In genomic region chr9:94533641-94534040, GRCm38 (mm10) we compare ENCODE assay signal across 7 mouse cellular contexts. TPM values are rescaled to one million over a fixed set of nuclear protein-coding genes. Genes with fewer than 3 reads are reported as not detected.
DNase-seq lines count a peak whose midpoint lies in the region; ATAC-seq and TF ChIP-seq lines count a peak whose summit lies in the region.

No protein-coding gene starts in this region.

- peaks cover 6% of the 10 kb centered on the region; the same call in 1 of the 2 replicates for H3K4me1 ChIP-seq in liver, embryonic 11.5 days (replicated peaks; ENCODE audit: control insufficient read depth, insufficient read depth, low read length)
- H3K4me1 ChIP-seq in cortical plate, adult 2 months (ENCODE audit: control insufficient read depth, insufficient read depth, low read length): no peaks in the 10 kb centered on the region
- peaks cover 4% of the 10 kb centered on the region; the same call in 1 of the 2 replicates for H3K4me1 ChIP-seq in hindbrain, postnatal 0 days (ENCODE audit: insufficient read depth, low read length)
- peaks cover 39% of the 10 kb centered on the region for H3K4me1 ChIP-seq in neural tube, embryonic 13.5 days (replicated peaks)

- peak; percentile 12 for DNase-seq in liver
- DNase-seq in liver, embryonic 11.5 days (ENCODE audit: low spot score): no peak
- peak; percentile 48 for DNase-seq in hindbrain, postnatal 0 days (ENCODE audit: low spot score)
- no peak for DNase-seq in left cerebral cortex, postnatal 36 days (ENCODE audit: low spot score in 2 of 2)
- DNase-seq in left cerebral cortex, postnatal 14 days (ENCODE audit: low spot score in 2 of 2): no peak

- H3K4me2 ChIP-seq in liver, embryonic 11.5 days: no peak overlapping the region; the same call in 1 of the 2 replicates
- peak overlapping the region; percentile 77 for H3K4me2 ChIP-seq in hindbrain, postnatal 0 days (ENCODE audit: low read depth, low read length)
- H3K4me2 ChIP-seq in neural tube, embryonic 13.5 days: peak overlapping the region; percentile 80

- H3K9me3 ChIP-seq in liver, embryonic 11.5 days (ENCODE audit: control insufficient read depth, low read length): no peaks in the 10 kb centered on the region
- no peaks in the 10 kb centered on the region for H3K9me3 ChIP-seq in hindbrain, postnatal 0 days (ENCODE audit: low read length)
- H3K9me3 ChIP-seq in neural tube, embryonic 13.5 days: no peaks in the 10 kb centered on the region

- no peaks in the 10 kb centered on the region for H3K27me3 ChIP-seq in liver, embryonic 11.5 days (replicated peaks; ENCODE audit: control insufficient read depth, insufficient read depth, low read length)
- no peaks in the 10 kb centered on the region for H3K27me3 ChIP-seq in hindbrain, postnatal 0 days (ENCODE audit: insufficient read depth, low read length)
- H3K27me3 ChIP-seq in neural tube, embryonic 13.5 days: no peaks in the 10 kb centered on the region

- H3K27ac ChIP-seq in liver, embryonic 11.5 days (ENCODE audit: low read depth, low read length): no peak overlapping the region
- no peak overlapping the region for H3K27ac ChIP-seq in cortical plate, adult 2 months (ENCODE audit: insufficient read depth, low read length)
- H3K27ac ChIP-seq in hindbrain, postnatal 0 days: no peak overlapping the region
- peak overlapping the region; percentile 42; the same call in 1 of the 2 replicates for H3K27ac ChIP-seq in neural tube, embryonic 13.5 days (replicated peaks)

- no peak for TF ChIP-seq POLR2A in cortical plate, adult 2 months (IDR thresholded peaks at IDR 0.05; ENCODE audit: extremely low read depth, insufficient read depth, low read length)

- intact Hi-C loops in left cerebral cortex, postnatal 36 days (cut with DNase I): loop anchor here (10.0 kb wide), 2 partner anchors 171 to 1629 kb away; no protein-coding TSS in a partner anchor
- intact Hi-C loops in left cerebral cortex, postnatal 14 days (cut with DNase I): loop anchor here (10.0 kb wide), 1 partner anchor 539 kb away; no protein-coding TSS in a partner anchor

- TF ChIP-seq CTCF in cortical plate, adult 2 months (IDR thresholded peaks at IDR 0.05; ENCODE audit: extremely low read depth, insufficient read depth, low read length): no peak
- TF ChIP-seq CTCF in hindbrain, postnatal 0 days (IDR thresholded peaks at IDR 0.05; ENCODE audit: low read depth): no peak

- 25% methylated on average over 4 of the region's 4 CpGs for WGBS in liver, embryonic 11.5 days
- WGBS in hindbrain, postnatal 0 days: 25% methylated on average over 4 of the region's 4 CpGs
- WGBS in neural tube, embryonic 13.5 days: 39% methylated on average over 4 of the region's 4 CpGs

- ATAC-seq in liver, embryonic 11.5 days (replicated peaks; ENCODE audit: low FRiP score): no peak
- no peak for ATAC-seq in hindbrain, postnatal 0 days
- no peak for ATAC-seq in neural tube, embryonic 13.5 days (ENCODE audit: low read depth)

- H3K9ac ChIP-seq in liver, embryonic 11.5 days (ENCODE audit: low read depth, low read length): no peak overlapping the region
- peak overlapping the region; percentile 2; the same call in 1 of the 2 replicates for H3K9ac ChIP-seq in hindbrain, postnatal 0 days (replicated peaks; ENCODE audit: low read length)
- H3K9ac ChIP-seq in neural tube, embryonic 13.5 days: peak overlapping the region; percentile 54

- H3K36me3 ChIP-seq in liver, embryonic 11.5 days (ENCODE audit: control insufficient read depth, insufficient read depth, low read length): no peaks in the 10 kb centered on the region
- H3K36me3 ChIP-seq in hindbrain, postnatal 0 days (ENCODE audit: insufficient read depth, low read length): no peaks in the 10 kb centered on the region
- H3K36me3 ChIP-seq in neural tube, embryonic 13.5 days: no peaks in the 10 kb centered on the region

- H3K4me3 ChIP-seq in liver, embryonic 11.5 days (ENCODE audit: low read depth, low read length): no peak overlapping the region
- peak overlapping the region; percentile 28; the same call in 1 of the 2 replicates for H3K4me3 ChIP-seq in cortical plate, adult 2 months (ENCODE audit: insufficient read depth, low read length)
- H3K4me3 ChIP-seq in hindbrain, postnatal 0 days (ENCODE audit: low read length): peak overlapping the region; percentile 87
- peak overlapping the region; percentile 29 for H3K4me3 ChIP-seq in neural tube, embryonic 13.5 days

RNA-seq across cellular contexts. Expression of gene 1190002N15Rik, which starts 4.2 kb away (rescaled TPM):
- 18.9 and 19.7 TPM in 2 replicates for polyA plus RNA-seq in liver, embryonic 11.5 days (2014; fragmentation: Nextera tagmentation; extraction: Ambion mirVana)
- polyA plus RNA-seq in cortical plate, adult 2 months (2012; rRNA removed): 27.5 and 28.5 TPM in 2 replicates
- 32.4 and 35.4 TPM in 2 replicates for total RNA-seq in hindbrain, postnatal 0 days (2014; rRNA removed)
- 9.4 and 9.6 TPM in 2 replicates for polyA plus RNA-seq in hindbrain, postnatal 0 days (2015; fragmentation: Nextera tagmentation; extraction: Ambion mirVana)
- 11.5 and 13.9 TPM in 2 replicates for polyA plus RNA-seq in neural tube, embryonic 13.5 days (2015; fragmentation: Nextera tagmentation; extraction: Ambion mirVana)
- 10 to 100 TPM; 37.9 to 43.3 TPM for total RNA-seq in left cerebral cortex, postnatal 36 days (2021)
- 10 to 100 TPM; 36.8 to 41.3 TPM for total RNA-seq in left cerebral cortex, postnatal 14 days (2021)

Comparison
In these comparisons a context has a peak if more than half of its experiments do, and no peak if none do; other contexts are left out.
1. DNase-seq: peak in liver (single experiment) and hindbrain, postnatal 0 days (single experiment); none in liver, embryonic 11.5 days (single experiment), left cerebral cortex, postnatal 36 days (0 of 2) and left cerebral cortex, postnatal 14 days (0 of 2).